In genomic region chr10:59241141-59241541, GRCm38 (mm10) we compare ENCODE assay signal across 7 mouse cellular contexts. TPM values are rescaled to one million over a fixed set of nuclear protein-coding genes. Genes with fewer than 3 reads are reported as not detected.
A peak's percentile ranks its signal among the peaks of the same experiment; 100 is the strongest.
DNase-seq lines count a peak whose midpoint lies in the region; ATAC-seq and TF ChIP-seq lines count a peak whose summit lies in the region.

No protein-coding gene starts in this region.

- ATAC-seq in liver, embryonic 16.5 days (ENCODE audit: low read depth) = peak; percentile 83
- peak; percentile 94 for ATAC-seq in stomach, embryonic 16.5 days (ENCODE audit: insufficient read depth, low FRiP score)

- no peaks in the 10 kb centered on the region for H3K4me1 ChIP-seq in liver, embryonic 16.5 days (ENCODE audit: control insufficient read depth, low read depth, low read length)
- 0 out of 2 replicates have a peak, but pooled peaks cover 4% of the 10 kb centered on the region for H3K4me1 ChIP-seq in stomach, embryonic 16.5 days (ENCODE audit: control insufficient read depth, insufficient read depth, low read length)
- H3K4me1 ChIP-seq in thymus, adult 2 months (replicated peaks; ENCODE audit: control insufficient read depth, insufficient read depth, low read length) = no peaks in the 10 kb centered on the region

- H3K27ac ChIP-seq in liver, embryonic 16.5 days (ENCODE audit: low read length) = no peak overlapping the region
- H3K27ac ChIP-seq in stomach, embryonic 16.5 days (ENCODE audit: low read length) = peak overlapping the region; percentile 40; the same call in 1 of the 2 replicates
- no peak overlapping the region for H3K27ac ChIP-seq in thymus, adult 2 months (ENCODE audit: control insufficient read depth, insufficient read depth, low read length)

- WGBS in liver, embryonic 16.5 days (ENCODE audit: insufficient replicate concordance) = 41% methylated on average over 3 of the region's 3 CpGs
- WGBS in stomach, embryonic 16.5 days = 39% methylated on average over 3 of the region's 3 CpGs
- WGBS in thymus, adult 2 months = 82% methylated on average over 3 of the region's 3 CpGs

- H3K27me3 ChIP-seq in liver, embryonic 16.5 days (ENCODE audit: control insufficient read depth, insufficient read depth, low read depth, low read length) = no peaks in the 10 kb centered on the region
- H3K27me3 ChIP-seq in stomach, embryonic 16.5 days (ENCODE audit: control insufficient read depth, insufficient read depth, low read length) = no peaks in the 10 kb centered on the region
- H3K27me3 ChIP-seq in thymus, adult 2 months (ENCODE audit: control insufficient read depth, insufficient read depth, low read length) = no peaks in the 10 kb centered on the region

- no peak for DNase-seq in liver
- DNase-seq in brain, embryonic 14.5 days (ENCODE audit: low read depth) = peak; percentile 73
- DNase-seq in kidney, postnatal 25 days = peak; percentile 75 to 77
- DNase-seq in spleen, postnatal 36 days (ENCODE audit: low spot score in 2 of 2) = no peak
- DNase-seq in thymus, adult 2 months = no peak

- TF ChIP-seq POLR2A in brain, embryonic 14.5 days (IDR thresholded peaks at IDR 0.05; ENCODE audit: borderline replicate concordance, extremely low read depth, insufficient read depth, insufficient read length, poor library complexity, severe bottlenecking) = no peak
- no peak for TF ChIP-seq POLR2A in thymus, adult 2 months (IDR thresholded peaks at IDR 0.05; ENCODE audit: control insufficient read depth, extremely low read depth, insufficient read depth, low read length, poor library complexity)

- no peak for TF ChIP-seq CTCF in brain, embryonic 14.5 days (IDR thresholded peaks at IDR 0.05; ENCODE audit: borderline replicate concordance, extremely low read depth, insufficient read depth, insufficient read length)
- no peak for TF ChIP-seq CTCF in thymus, adult 2 months (IDR thresholded peaks at IDR 0.05; ENCODE audit: borderline replicate concordance, control insufficient read depth, extremely low read depth, insufficient read depth, low read length, poor library complexity)

- no peaks in the 10 kb centered on the region for H3K36me3 ChIP-seq in liver, embryonic 16.5 days (ENCODE audit: control insufficient read depth, insufficient read depth)
- H3K36me3 ChIP-seq in stomach, embryonic 16.5 days (ENCODE audit: control insufficient read depth, insufficient read depth, low read length) = no peaks in the 10 kb centered on the region
- H3K36me3 ChIP-seq in thymus, adult 2 months (ENCODE audit: control insufficient read depth, insufficient read depth, low read length) = no peaks in the 10 kb centered on the region

- no peak overlapping the region for H3K4me2 ChIP-seq in liver, embryonic 16.5 days (ENCODE audit: low read depth, low read length)
- H3K4me2 ChIP-seq in stomach, embryonic 16.5 days (ENCODE audit: low read depth, low read length) = no peak overlapping the region

- H3K9me3 ChIP-seq in liver, embryonic 16.5 days (replicated peaks; ENCODE audit: control insufficient read depth, low read length) = no peaks in the 10 kb centered on the region
- H3K9me3 ChIP-seq in stomach, embryonic 16.5 days (replicated peaks; ENCODE audit: control insufficient read depth, low read length) = no peaks in the 10 kb centered on the region

- H3K9ac ChIP-seq in liver, embryonic 16.5 days (ENCODE audit: low read depth, low read length) = no peak overlapping the region
- H3K9ac ChIP-seq in stomach, embryonic 16.5 days (ENCODE audit: low read length) = no peak overlapping the region

- no peak overlapping the region for H3K4me3 ChIP-seq in liver, embryonic 16.5 days (ENCODE audit: low read depth, low read length)
- no peak overlapping the region for H3K4me3 ChIP-seq in stomach, embryonic 16.5 days (replicated peaks; ENCODE audit: low read length)
- no peak overlapping the region for H3K4me3 ChIP-seq in thymus, adult 2 months (ENCODE audit: control insufficient read depth, insufficient read depth, low read length)

RNA-seq across cellular contexts. Expression of gene Sowahc, which starts 19.4 kb away (rescaled TPM):
- 2.5 and 2.7 TPM in 2 replicates for polyA plus RNA-seq in liver, embryonic 16.5 days (2015; fragmentation: Nextera tagmentation; extraction: Ambion mirVana)
- polyA plus RNA-seq in brain, embryonic 14.5 days (2012; rRNA removed) = 6.8 and 9.5 TPM in 2 replicates
- polyA plus RNA-seq in stomach, embryonic 16.5 days (2015; fragmentation: Nextera tagmentation; extraction: Ambion mirVana) = 20.6 and 21.3 TPM in 2 replicates
- polyA plus RNA-seq in thymus, adult 2 months (2012; rRNA removed) = 2.4 and 2.6 TPM in 2 replicates

RNA-seq across cellular contexts. Expression of gene Sept10, which starts 19.5 kb away (rescaled TPM):
- 9.4 and 11.9 TPM in 2 replicates for polyA plus RNA-seq in liver, embryonic 16.5 days (2015; fragmentation: Nextera tagmentation; extraction: Ambion mirVana)
- polyA plus RNA-seq in brain, embryonic 14.5 days (2012; rRNA removed) = 22.1 and 27.1 TPM in 2 replicates
- polyA plus RNA-seq in stomach, embryonic 16.5 days (2015; fragmentation: Nextera tagmentation; extraction: Ambion mirVana) = 37.9 and 41.7 TPM in 2 replicates
- 1.7 and 3.1 TPM in 2 replicates for polyA plus RNA-seq in thymus, adult 2 months (2012; rRNA removed)

Comparison
In these comparisons a context has a peak if more than half of its experiments do, and no peak if none do; other contexts are left out.
1. DNase-seq: peak in brain, embryonic 14.5 days (single experiment) and kidney, postnatal 25 days (2 of 2); none in liver (single experiment), spleen, postnatal 36 days (0 of 2) and thymus, adult 2 months (single experiment).